Mouse (Mus musculus): Measurements from ENCODE around the gene Has1. TPM values are rescaled to one million over a fixed set of nuclear protein-coding genes. Genes with fewer than 3 reads are reported as not detected.
"Not testable (repeated sequence)": the region's sequence is repeated elsewhere in the genome, so short reads cannot be mapped to it uniquely, and the experiment has no call there.

Gene Has1
- polyA plus RNA-seq, 1 experiment from 2014 or later: 0.34 TPM

- Histone ChIP-seq H3K9me3 (ENCODE audit: control insufficient read depth, low read length) (no peaks in the 10 kb centered on the region), H3K27ac (ENCODE audit: low read length) (no peak overlapping the region), H3K4me1 (ENCODE audit: control insufficient read depth, insufficient read depth, low read length) (0 out of 2 replicates have a peak, but pooled peaks cover 5% of the 10 kb centered on the region), H3K27me3 (replicated peaks; ENCODE audit: control insufficient read depth, insufficient read depth, low read length) (no peaks in the 10 kb centered on the region), H3K4me2 (ENCODE audit: low read depth, low read length) (no peak overlapping the region), H3K9ac (ENCODE audit: low read depth, low read length) (no peak overlapping the region), H3K36me3 (ENCODE audit: control insufficient read depth, insufficient read depth, low read length) (no peaks in the 10 kb centered on the region), H3K4me3 (ENCODE audit: low read length) (no peak overlapping the region)
- ATAC-seq: no peak
- 76% methylated on average over 2 of the region's 2 CpGs for WGBS
Observed at GRCm38 (mm10) chr17:17848988-17849387, 6.0 kb downstream of the Has1 start.

- 74% methylated on average over 10 of the region's 10 CpGs for WGBS
- Histone ChIP-seq H3K9me3 (ENCODE audit: control insufficient read depth, low read length) (no peaks in the 10 kb centered on the region), H3K4me1 (ENCODE audit: control insufficient read depth, insufficient read depth, low read length) (0 out of 2 replicates have a peak, but pooled peaks cover 4% of the 10 kb centered on the region), H3K4me3 (ENCODE audit: low read length) (no peak overlapping the region), H3K4me2 (ENCODE audit: low read depth, low read length) (no peak overlapping the region), H3K36me3 (ENCODE audit: control insufficient read depth, insufficient read depth, low read length) (no peaks in the 10 kb centered on the region), H3K27ac (ENCODE audit: low read length) (no peak overlapping the region), H3K9ac (ENCODE audit: low read depth, low read length) (no peak overlapping the region), H3K27me3 (replicated peaks; ENCODE audit: control insufficient read depth, insufficient read depth, low read length) (no peaks in the 10 kb centered on the region)
- ATAC-seq: no peak
Observed at GRCm38 (mm10) chr17:17845187-17846027, 9.6 kb downstream of the Has1 start.

GRCm38 (mm10) chr17:17844606-17845005, 10.4 kb downstream of the Has1 start:
- not testable (repeated sequence) for H3K9ac ChIP-seq (ENCODE audit: low read depth, low read length); H3K27me3 ChIP-seq (replicated peaks; ENCODE audit: control insufficient read depth, insufficient read depth, low read length); H3K36me3 ChIP-seq (ENCODE audit: control insufficient read depth, insufficient read depth, low read length); H3K4me2 ChIP-seq (ENCODE audit: low read depth, low read length); H3K9me3 ChIP-seq (ENCODE audit: control insufficient read depth, low read length); ATAC-seq; H3K4me3 ChIP-seq (ENCODE audit: low read length); H3K27ac ChIP-seq (ENCODE audit: low read length); H3K4me1 ChIP-seq (ENCODE audit: control insufficient read depth, insufficient read depth, low read length)
- WGBS: 80% methylated on average over 3 of the region's 3 CpGs

GRCm38 (mm10) chr17:17843534-17844261, 11.3 kb downstream of the Has1 start:
- ATAC-seq: peak; percentile 22; the same call in 1 of the 2 replicates
- no peak overlapping the region for H3K27ac ChIP-seq (ENCODE audit: low read length)
- H3K27me3 ChIP-seq (replicated peaks; ENCODE audit: control insufficient read depth, insufficient read depth, low read length): no peaks in the 10 kb centered on the region
- no peak overlapping the region for H3K9ac ChIP-seq (ENCODE audit: low read depth, low read length)
- no peak overlapping the region for H3K4me2 ChIP-seq (ENCODE audit: low read depth, low read length)
- no peaks in the 10 kb centered on the region for H3K36me3 ChIP-seq (ENCODE audit: control insufficient read depth, insufficient read depth, low read length)
- WGBS: 68% methylated on average over 27 of the region's 27 CpGs
- 0 out of 2 replicates have a peak, but pooled peaks cover 2% of the 10 kb centered on the region for H3K4me1 ChIP-seq (ENCODE audit: control insufficient read depth, insufficient read depth, low read length)
- H3K4me3 ChIP-seq (ENCODE audit: low read length): no peak overlapping the region
- no peaks in the 10 kb centered on the region for H3K9me3 ChIP-seq (ENCODE audit: control insufficient read depth, low read length)

GRCm38 (mm10) chr17:17840796-17841195, 14.2 kb downstream of the Has1 start:
- Histone ChIP-seq H3K4me2 (ENCODE audit: low read depth, low read length) (no peak overlapping the region), H3K36me3 (ENCODE audit: control insufficient read depth, insufficient read depth, low read length) (no peaks in the 10 kb centered on the region), H3K27ac (ENCODE audit: low read length) (no peak overlapping the region), H3K27me3 (replicated peaks; ENCODE audit: control insufficient read depth, insufficient read depth, low read length) (no peaks in the 10 kb centered on the region), H3K9ac (ENCODE audit: low read depth, low read length) (no peak overlapping the region), H3K4me1 (ENCODE audit: control insufficient read depth, insufficient read depth, low read length) (peaks cover 18% of the 10 kb centered on the region), H3K4me3 (ENCODE audit: low read length) (no peak overlapping the region), H3K9me3 (ENCODE audit: control insufficient read depth, low read length) (no peaks in the 10 kb centered on the region)
- 93% methylated on average over 7 of the region's 7 CpGs for WGBS
- ATAC-seq: no peak

GRCm38 (mm10) chr17:17839276-17839675, 15.7 kb downstream of the Has1 start:
- Histone ChIP-seq H3K4me3 (ENCODE audit: low read length) (no peak overlapping the region), H3K27me3 (replicated peaks; ENCODE audit: control insufficient read depth, insufficient read depth, low read length) (no peaks in the 10 kb centered on the region), H3K9ac (ENCODE audit: low read depth, low read length) (no peak overlapping the region), H3K36me3 (ENCODE audit: control insufficient read depth, insufficient read depth, low read length) (no peaks in the 10 kb centered on the region), H3K4me1 (ENCODE audit: control insufficient read depth, insufficient read depth, low read length) (peaks cover 26% of the 10 kb centered on the region), H3K4me2 (ENCODE audit: low read depth, low read length) (no peak overlapping the region), H3K9me3 (ENCODE audit: control insufficient read depth, low read length) (no peaks in the 10 kb centered on the region), H3K27ac (ENCODE audit: low read length) (no peak overlapping the region)
- WGBS: 90% methylated on average over 2 of the region's 2 CpGs
- no peak for ATAC-seq

- Histone ChIP-seq H3K4me3 (ENCODE audit: low read length) (peak overlapping the region; percentile 56), H3K4me1 (ENCODE audit: control insufficient read depth, insufficient read depth, low read length) (peaks cover 34% of the 10 kb centered on the region), H3K9me3 (ENCODE audit: control insufficient read depth, low read length) (no peaks in the 10 kb centered on the region), H3K9ac (ENCODE audit: low read depth, low read length) (peak overlapping the region; percentile 79), H3K4me2 (ENCODE audit: low read depth, low read length) (peak overlapping the region; percentile 62), H3K27me3 (replicated peaks; ENCODE audit: control insufficient read depth, insufficient read depth, low read length) (no peaks in the 10 kb centered on the region), H3K27ac (ENCODE audit: low read length) (peak overlapping the region; percentile 87), H3K36me3 (ENCODE audit: control insufficient read depth, insufficient read depth, low read length) (no peaks in the 10 kb centered on the region)
- ATAC-seq: peak; percentile 100
- WGBS: 2% methylated on average over 43 of the region's 43 CpGs
Observed at GRCm38 (mm10) chr17:17837919-17838701, 16.9 kb downstream of the Has1 start.

- no peaks in the 10 kb centered on the region for H3K9me3 ChIP-seq (ENCODE audit: control insufficient read depth, low read length)
- H3K27me3 ChIP-seq (replicated peaks; ENCODE audit: control insufficient read depth, insufficient read depth, low read length): no peaks in the 10 kb centered on the region
- H3K4me2 ChIP-seq (ENCODE audit: low read depth, low read length): peak overlapping the region; percentile 62
- H3K36me3 ChIP-seq (ENCODE audit: control insufficient read depth, insufficient read depth, low read length): no peaks in the 10 kb centered on the region
- WGBS: 8% methylated on average over 13 of the region's 13 CpGs
- H3K9ac ChIP-seq (ENCODE audit: low read depth, low read length): peak overlapping the region; percentile 56
- H3K27ac ChIP-seq (ENCODE audit: low read length): peak overlapping the region; percentile 87
- peak overlapping the region; percentile 56 for H3K4me3 ChIP-seq (ENCODE audit: low read length)
- ATAC-seq: no peak
- H3K4me1 ChIP-seq (ENCODE audit: control insufficient read depth, insufficient read depth, low read length): peaks cover 34% of the 10 kb centered on the region
Observed at GRCm38 (mm10) chr17:17837426-17837825, 17.6 kb downstream of the Has1 start.

GRCm38 (mm10) chr17:17836101-17836500, 18.9 kb downstream of the Has1 start:
- Histone ChIP-seq H3K36me3 (ENCODE audit: control insufficient read depth, insufficient read depth, low read length) (no peaks in the 10 kb centered on the region), H3K27me3 (replicated peaks; ENCODE audit: control insufficient read depth, insufficient read depth, low read length) (no peaks in the 10 kb centered on the region), H3K4me2 (ENCODE audit: low read depth, low read length) (no peak overlapping the region), H3K9me3 (ENCODE audit: control insufficient read depth, low read length) (no peaks in the 10 kb centered on the region), H3K9ac (ENCODE audit: low read depth, low read length) (no peak overlapping the region), H3K27ac (ENCODE audit: low read length) (no peak overlapping the region), H3K4me1 (ENCODE audit: control insufficient read depth, insufficient read depth, low read length) (peaks cover 43% of the 10 kb centered on the region), H3K4me3 (ENCODE audit: low read length) (no peak overlapping the region)
- WGBS: 76% methylated on average over 5 of the region's 5 CpGs
- ATAC-seq: no peak
